12 mouse cellular contexts compared by ENCODE assay signal in genomic region chr4:58661781-58662293, GRCm38 (mm10).
DNase-seq lines count a peak whose midpoint lies in the region; ATAC-seq and TF ChIP-seq lines count a peak whose summit lies in the region.
"Had no signal": no experiment of that assay in that cellular context is flagged by ENCODE, and none has a peak within 500 bp of the region (broad histone marks: within the 10 kb centered on the region; RNA-seq: fewer than 3 reads in every experiment).

No protein-coding gene starts in this region.

- no peaks in the 10 kb centered on the region for H3K4me1 ChIP-seq in forebrain, embryonic 13.5 days
- H3K4me1 ChIP-seq in forebrain, embryonic 10.5 days: peaks cover 22% of the 10 kb centered on the region
- H3K4me1 ChIP-seq: liver, embryonic 13.5 days had no signal

- peak; percentile 50; the same call in 1 of the 2 replicates for ATAC-seq in forebrain, embryonic 13.5 days

- TF ChIP-seq POLR2A in myocyte (IDR thresholded peaks at IDR 0.05; ENCODE audit: insufficient read length, low read depth): no peak

- no peak overlapping the region for H3K27ac ChIP-seq in forebrain, embryonic 13.5 days
- no peak overlapping the region for H3K27ac ChIP-seq in forebrain, embryonic 10.5 days
- no peak overlapping the region for H3K27ac ChIP-seq in layer of hippocampus, adult 2 months
- H3K27ac ChIP-seq: hindbrain, embryonic 10.5 days; liver, embryonic 13.5 days had no signal

- no peak overlapping the region for H3ac ChIP-seq in myocyte (ENCODE audit: control insufficient read depth, insufficient read length)

- H3K27me3 ChIP-seq in forebrain, embryonic 13.5 days: 0 out of 2 replicates have a peak, but pooled peaks cover 4% of the 10 kb centered on the region
- peaks cover 22% of the 10 kb centered on the region for H3K27me3 ChIP-seq in forebrain, embryonic 10.5 days (ENCODE audit: poor library complexity, severe bottlenecking)
- no peaks in the 10 kb centered on the region for H3K27me3 ChIP-seq in myocyte (ENCODE audit: control insufficient read depth, insufficient read depth, insufficient read length)
- H3K27me3 ChIP-seq: liver, embryonic 13.5 days had no signal

- no peak overlapping the region for H3K4me3 ChIP-seq in forebrain, embryonic 13.5 days
- no peak overlapping the region for H3K4me3 ChIP-seq in forebrain, embryonic 10.5 days
- no peak overlapping the region for H3K4me3 ChIP-seq in layer of hippocampus, adult 2 months
- no peak overlapping the region for H3K4me3 ChIP-seq in myocyte
- H3K4me3 ChIP-seq: hindbrain, embryonic 10.5 days; liver, embryonic 13.5 days had no signal

- no peaks in the 10 kb centered on the region for H3K36me3 ChIP-seq in forebrain, embryonic 13.5 days (ENCODE audit: poor library complexity, severe bottlenecking)
- H3K36me3 ChIP-seq in forebrain, embryonic 10.5 days (replicated peaks): no peaks in the 10 kb centered on the region
- no peaks in the 10 kb centered on the region for H3K36me3 ChIP-seq in myocyte (ENCODE audit: control insufficient read depth, insufficient read depth)
- H3K36me3 ChIP-seq: hindbrain, embryonic 10.5 days; liver, embryonic 13.5 days had no signal

- WGBS in forebrain, embryonic 13.5 days: 81% methylated on average over 4 of the region's 4 CpGs
- 83% methylated on average over 4 of the region's 4 CpGs for WGBS in forebrain, embryonic 10.5 days

- H3K9ac ChIP-seq in forebrain, embryonic 13.5 days: no peak overlapping the region
- H3K9ac ChIP-seq: liver, embryonic 13.5 days had no signal

- no peak for TF ChIP-seq CTCF in layer of hippocampus, adult 2 months (conservative IDR thresholded peaks at IDR 0.05)

- DNase-seq in forebrain, embryonic 10.5 days (ENCODE audit: extremely low spot score, low spot score): no peak
- peak; percentile 43 for DNase-seq in layer of hippocampus, adult 11-12 months (ENCODE audit: low spot score)
- DNase-seq in layer of hippocampus, postnatal 10 days (ENCODE audit: low spot score in 2 of 2): no peak
- DNase-seq in layer of hippocampus, adult 2 months (ENCODE audit: low spot score in 2 of 2): peak; percentile 28 to 55
- DNase-seq in cerebellum, postnatal 36 days: no peak
- no peak for DNase-seq in frontal cortex, postnatal 14 days (ENCODE audit: low spot score in 2 of 2)
- DNase-seq: adrenal gland, postnatal 25 days; cerebellum, adult 8-10 months; liver, embryonic 13.5 days had no signal

- no peaks in the 10 kb centered on the region for H3K79me2 ChIP-seq in myocyte (ENCODE audit: control insufficient read depth, insufficient read depth)

- no peak overlapping the region for H3K4me2 ChIP-seq in forebrain, embryonic 13.5 days
- H3K4me2 ChIP-seq in myocyte (ENCODE audit: low read depth): no peak overlapping the region
- H3K4me2 ChIP-seq: liver, embryonic 13.5 days had no signal

- no peaks in the 10 kb centered on the region for H3K9me3 ChIP-seq in forebrain, embryonic 13.5 days (replicated peaks)
- H3K9me3 ChIP-seq in forebrain, embryonic 10.5 days: no peaks in the 10 kb centered on the region
- H3K9me3 ChIP-seq: hindbrain, embryonic 10.5 days; liver, embryonic 13.5 days had no signal

TF ChIP-seq in myocyte, 11 proteins besides CTCF, POLR2A, EP300 and RAD21:
- TF ChIP-seq TCF12 (IDR thresholded peaks at IDR 0.05; ENCODE audit: insufficient read depth, poor library complexity, severe bottlenecking) (no peak), MYOD1 (IDR thresholded peaks at IDR 0.05; ENCODE audit: control insufficient read depth in 1 of 3, insufficient read length in 2 of 3, low read depth in 2 of 3) (peak in 2 of 3 experiments; percentile 15 to 39), MYOG (IDR thresholded peaks at IDR 0.05; ENCODE audit: control insufficient read depth in 1 of 3, insufficient read depth in 1 of 3, insufficient read length in 2 of 3, low read depth in 2 of 3) (no peak)
TF ChIP-seq in myocyte: peak in this region for 1.

Comparison
In these comparisons a context has a peak if more than half of its experiments do, and no peak if none do; other contexts are left out.
1. DNase-seq: peak in layer of hippocampus, adult 11-12 months (single experiment) and layer of hippocampus, adult 2 months (2 of 2); none in forebrain, embryonic 10.5 days (single experiment), layer of hippocampus, postnatal 10 days (0 of 2), cerebellum, postnatal 36 days (0 of 2) and frontal cortex, postnatal 14 days (0 of 2).